Mouse (Mus musculus) E14TG2a.4 (cell line): ENCODE measurements around the gene Auh.

ENCODE experiments used
- H3K27me3 ChIP-seq: 2 replicates; pipeline ENCODE4 v1.6.1; 2014; ENCODE audit warnings: low read length, control low read depth; ENCODE audit not compliant: insufficient read depth
- H3K36me3 ChIP-seq: 2 replicates; pipeline ENCODE4 v1.6.1; 2014; ENCODE audit warnings: low read length, control low read depth; ENCODE audit not compliant: insufficient read depth
- H3K4me1 ChIP-seq: replicated peaks from 2 replicates; pipeline ENCODE4 v1.6.1; 2014; ENCODE audit warnings: low read depth, low read length, control low read depth
- H3K4me3 ChIP-seq: replicated peaks from 2 replicates; pipeline ENCODE4 v1.5.1; 2014; ENCODE audit warnings: mild to moderate bottlenecking, low read length
- H3K9me3 ChIP-seq: 2 replicates; pipeline ENCODE4 v1.6.1; 2014; ENCODE audit warnings: low read length, control low read depth
- CTCF ChIP-seq: conservative IDR thresholded peaks from 2 replicates; pipeline ENCODE4 v1.5.1; 2014; ENCODE audit warnings: low read length
- NANOG ChIP-seq: IDR thresholded peaks from 2 replicates; pipeline ENCODE4 v1.6.1; 2014; ENCODE audit warnings: borderline replicate concordance, low read length, mixed read lengths
- POU5F1 ChIP-seq: IDR thresholded peaks from 2 replicates; pipeline ENCODE4 v1.6.1; 2014; ENCODE audit warnings: low read length, borderline replicate concordance

The Auh gene

DNA sequence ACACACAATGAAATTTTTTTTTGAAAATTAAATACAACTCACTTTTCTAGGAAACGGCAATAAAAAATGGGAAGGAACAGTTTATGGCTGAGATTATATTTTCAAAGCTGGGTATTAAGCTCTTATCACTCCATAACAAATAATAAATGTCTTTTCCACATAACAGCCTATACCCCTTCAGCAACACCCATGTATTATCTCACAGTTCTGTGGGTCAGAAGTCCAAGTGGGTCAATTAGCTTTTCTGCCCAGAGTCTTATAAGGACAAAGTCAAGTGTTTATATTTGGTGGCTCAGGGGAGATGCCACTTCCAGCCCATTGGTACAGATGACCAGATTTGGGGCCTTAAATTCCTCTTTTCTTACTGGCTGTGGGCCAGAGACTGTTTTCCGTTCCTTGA, 129.4 kb downstream of the Auh start:
- no peaks in the 10 kb centered on the region for H3K36me3 ChIP-seq
- TF ChIP-seq POU5F1 (no peak), NANOG (no peak), CTCF (no peak)
- no peaks in the 10 kb centered on the region for H3K9me3 ChIP-seq
- no peaks in the 10 kb centered on the region for H3K27me3 ChIP-seq
- no peaks in the 10 kb centered on the region for H3K4me1 ChIP-seq
- no peak overlapping the region for H3K4me3 ChIP-seq

DNA sequence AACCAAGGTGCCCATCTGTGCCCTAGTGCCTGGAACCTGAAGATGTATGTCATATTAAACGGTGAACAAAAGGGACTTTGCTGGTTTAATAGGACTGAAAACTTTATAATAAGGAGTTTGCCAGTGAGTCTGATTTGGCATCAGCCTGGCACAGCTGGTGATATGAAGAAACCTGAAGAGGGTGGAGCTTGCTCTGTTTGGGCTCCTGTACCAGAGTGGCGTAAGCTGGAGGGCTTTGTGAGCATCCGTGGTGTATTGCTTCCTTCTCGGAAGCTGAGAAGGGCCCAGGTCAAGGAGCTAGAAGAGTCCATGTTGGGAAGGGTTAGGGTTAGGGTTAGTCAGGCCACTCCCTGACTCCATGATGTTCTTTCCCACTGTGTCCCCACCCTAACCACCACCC, 135.2 kb downstream of the Auh start:
- H3K36me3 ChIP-seq = no peaks in the 10 kb centered on the region
- H3K4me1 ChIP-seq = no peaks in the 10 kb centered on the region
- TF ChIP-seq NANOG = no peak
- TF ChIP-seq POU5F1 = no peak
- TF ChIP-seq CTCF = no peak
- H3K27me3 ChIP-seq = no peaks in the 10 kb centered on the region
- H3K9me3 ChIP-seq = no peaks in the 10 kb centered on the region
- no peak overlapping the region for H3K4me3 ChIP-seq

DNA sequence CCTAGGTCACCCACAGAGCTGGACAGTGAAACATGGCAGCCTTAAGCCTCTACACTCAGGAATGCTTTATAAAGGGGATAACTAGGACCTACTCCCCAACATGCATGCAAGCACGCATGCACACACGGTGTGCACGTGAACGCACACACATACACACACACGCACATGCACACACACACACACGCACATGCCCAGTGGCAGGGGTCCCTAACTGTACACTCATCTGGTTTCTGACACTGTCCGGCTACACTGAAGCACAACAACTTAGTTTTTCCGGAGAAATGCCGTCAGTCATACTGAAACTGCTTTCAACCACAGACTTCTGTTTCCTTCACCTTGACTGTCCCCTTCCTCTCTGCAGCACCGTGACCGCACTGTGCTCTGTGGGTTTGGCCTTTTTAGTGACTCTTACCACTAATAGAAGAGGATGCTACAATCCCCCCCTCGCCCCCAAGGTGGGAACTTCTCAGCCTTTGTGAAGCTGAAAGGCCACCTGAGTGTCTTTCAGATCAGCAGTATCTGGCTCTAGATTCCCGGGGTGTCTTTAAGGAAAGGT, 136.0 kb downstream of the Auh start:
- no peak for TF ChIP-seq NANOG
- no peak for TF ChIP-seq POU5F1
- no peak for TF ChIP-seq CTCF
- H3K9me3 ChIP-seq = no peaks in the 10 kb centered on the region
- H3K36me3 ChIP-seq = no peaks in the 10 kb centered on the region
- H3K4me3 ChIP-seq = no peak overlapping the region
- no peaks in the 10 kb centered on the region for H3K4me1 ChIP-seq
- no peaks in the 10 kb centered on the region for H3K27me3 ChIP-seq

DNA sequence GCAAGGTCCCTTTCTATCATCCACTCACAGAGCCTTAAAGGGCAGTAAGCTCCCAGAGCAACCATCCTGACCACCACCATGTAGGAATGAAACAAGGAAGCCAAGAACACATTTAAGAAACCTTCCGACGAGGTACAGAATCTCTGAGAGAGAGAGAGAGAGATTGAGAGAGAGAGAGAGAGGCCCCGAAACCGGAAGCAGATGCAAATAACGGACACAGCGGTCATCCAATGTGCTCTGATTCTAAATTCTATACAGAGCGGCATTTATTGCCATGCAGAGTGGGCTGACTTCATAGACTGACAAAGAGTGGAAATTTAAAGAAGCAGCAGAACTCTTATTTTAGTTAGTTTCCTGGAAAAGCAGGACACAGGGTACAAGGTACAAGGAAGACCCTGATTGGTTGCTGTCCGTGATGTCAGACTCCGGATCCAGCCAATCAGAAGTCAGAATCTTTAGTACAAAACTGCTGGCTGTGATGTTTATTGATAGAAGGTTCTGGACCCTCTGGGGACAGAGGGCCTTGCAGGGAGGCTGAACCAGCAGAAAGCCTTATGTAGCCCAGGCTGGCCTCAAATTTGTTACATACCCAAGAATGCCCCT, 137.1 kb downstream of the Auh start:
- Histone ChIP-seq H3K4me3 (no peak overlapping the region), H3K36me3 (no peaks in the 10 kb centered on the region), H3K9me3 (no peaks in the 10 kb centered on the region), H3K4me1 (no peaks in the 10 kb centered on the region), H3K27me3 (no peaks in the 10 kb centered on the region)
- no peak for TF ChIP-seq NANOG
- TF ChIP-seq CTCF = no peak
- no peak for TF ChIP-seq POU5F1

DNA sequence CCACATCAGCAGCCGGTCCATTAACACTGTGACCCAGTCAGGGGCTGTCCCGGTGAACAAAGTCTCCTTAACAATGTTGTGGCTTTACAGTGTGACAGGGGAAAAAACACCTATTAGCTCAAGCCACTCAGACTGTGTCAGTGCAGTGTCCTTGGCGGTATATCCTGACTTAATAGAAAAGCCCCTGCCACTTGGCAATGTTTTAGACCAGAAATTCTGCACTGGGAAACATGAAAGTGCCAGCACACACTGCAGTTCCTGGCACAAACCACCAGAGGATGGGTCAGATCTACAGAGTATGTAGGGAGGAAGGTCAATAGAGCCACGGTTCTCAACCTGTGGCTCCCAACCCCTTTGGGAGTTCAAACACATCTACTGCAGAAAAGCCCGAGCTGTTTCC, 138.6 kb downstream of the Auh start:
- H3K9me3 ChIP-seq = no peaks in the 10 kb centered on the region
- no peaks in the 10 kb centered on the region for H3K36me3 ChIP-seq
- TF ChIP-seq NANOG = no peak
- TF ChIP-seq CTCF = peak; percentile 34
- no peaks in the 10 kb centered on the region for H3K4me1 ChIP-seq
- no peak overlapping the region for H3K4me3 ChIP-seq
- H3K27me3 ChIP-seq = no peaks in the 10 kb centered on the region
